Mouse (Mus musculus): ENCODE measurements around the gene Fam20c.
A peak's percentile ranks its signal among the peaks of the same experiment; 100 is the strongest.

Gene Fam20c

GRCm38 (mm10) chr5:138756311-138757085 lies 2.2 kb downstream of the Fam20c start:
- peak; percentile 16 for DNase-seq

- DNase-seq = no peak
Observed at GRCm38 (mm10) chr5:138757135-138757534, 2.8 kb downstream of the Fam20c start.

GRCm38 (mm10) chr5:138757616-138758015 lies 3.3 kb downstream of the Fam20c start:
- DNase-seq = no peak

GRCm38 (mm10) chr5:138758533-138758932 lies 4.2 kb downstream of the Fam20c start:
- no peak for DNase-seq

- DNase-seq = no peak
Observed at GRCm38 (mm10) chr5:138761836-138762334, 7.6 kb downstream of the Fam20c start.

- DNase-seq = no peak
Observed at GRCm38 (mm10) chr5:138762361-138762760, 8.0 kb downstream of the Fam20c start.

GRCm38 (mm10) chr5:138764601-138765000 lies 10.3 kb downstream of the Fam20c start:
- no peak for DNase-seq

GRCm38 (mm10) chr5:138767650-138768049 lies 13.3 kb downstream of the Fam20c start:
- DNase-seq = no peak

GRCm38 (mm10) chr5:138768704-138769103 lies 14.4 kb downstream of the Fam20c start:
- no peak for DNase-seq

GRCm38 (mm10) chr5:138769126-138769525 lies 14.8 kb downstream of the Fam20c start:
- no peak for DNase-seq

GRCm38 (mm10) chr5:138775096-138775495 lies 20.8 kb downstream of the Fam20c start:
- no peak for DNase-seq

GRCm38 (mm10) chr5:138776346-138776745 lies 22.0 kb downstream of the Fam20c start:
- no peak for DNase-seq

GRCm38 (mm10) chr5:138778731-138779463 lies 24.6 kb downstream of the Fam20c start:
- peak; percentile 31 for DNase-seq

GRCm38 (mm10) chr5:138779655-138780054 lies 25.3 kb downstream of the Fam20c start:
- no peak for DNase-seq

- no peak for DNase-seq
Observed at GRCm38 (mm10) chr5:138782697-138783096, 28.4 kb downstream of the Fam20c start.

GRCm38 (mm10) chr5:138783181-138783580 lies 28.9 kb downstream of the Fam20c start:
- DNase-seq = no peak

- DNase-seq = no peak
Observed at GRCm38 (mm10) chr5:138785986-138786515, 31.7 kb downstream of the Fam20c start.

GRCm38 (mm10) chr5:138787648-138788047 lies 33.3 kb downstream of the Fam20c start:
- DNase-seq = no peak

GRCm38 (mm10) chr5:138788481-138789211 lies 34.3 kb downstream of the Fam20c start:
- no peak for DNase-seq

- no peak for DNase-seq
Observed at GRCm38 (mm10) chr5:138790954-138791480, 36.7 kb downstream of the Fam20c start.

- no peak for DNase-seq
Observed at GRCm38 (mm10) chr5:138801588-138802116, 47.3 kb downstream of the Fam20c start.

- DNase-seq = no peak
Observed at GRCm38 (mm10) chr5:138804286-138804685, 50.0 kb downstream of the Fam20c start.

Data from cerebellum, adult 11 months (tissue).